Mouse (Mus musculus) mesoderm, embryonic 11.5 days (tissue): ENCODE data around the gene Rbm24.

Source experiments
- DNase-seq: peaks from one replicate; pipeline ENCODE4 v3.0.0-alpha.2; 2012; ENCODE audit warnings: low read depth, low spot score

The Rbm24 gene

DNA sequence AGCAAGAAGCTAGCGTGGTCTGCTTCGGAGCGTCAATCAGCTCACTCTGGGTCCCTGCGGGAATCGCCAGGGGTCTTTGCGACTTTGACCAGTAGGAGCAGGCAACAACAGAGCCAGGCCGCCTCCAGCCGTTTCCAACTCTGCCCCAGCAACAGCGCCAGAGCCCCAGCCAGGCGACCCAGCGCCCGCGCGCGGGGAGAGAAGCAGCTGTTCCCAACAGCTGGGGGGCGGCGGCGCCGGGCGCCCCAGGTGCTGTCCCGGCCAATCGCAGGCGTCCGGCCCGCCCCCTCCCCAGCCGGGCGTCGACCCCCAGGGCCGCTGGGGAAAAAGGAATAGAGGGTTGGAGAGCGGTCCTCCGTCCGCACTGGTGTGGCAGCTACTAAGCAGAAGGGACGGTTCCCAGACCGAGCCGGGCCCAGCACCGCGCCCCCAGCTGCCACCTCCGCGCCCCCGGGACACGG lies at the start of gene Rbm24:
Gene Rbm24, plus strand, starts transcription at position 294 of the 461 bp plus-strand sequence.
- DNase-seq, result peak; percentile 77

DNA sequence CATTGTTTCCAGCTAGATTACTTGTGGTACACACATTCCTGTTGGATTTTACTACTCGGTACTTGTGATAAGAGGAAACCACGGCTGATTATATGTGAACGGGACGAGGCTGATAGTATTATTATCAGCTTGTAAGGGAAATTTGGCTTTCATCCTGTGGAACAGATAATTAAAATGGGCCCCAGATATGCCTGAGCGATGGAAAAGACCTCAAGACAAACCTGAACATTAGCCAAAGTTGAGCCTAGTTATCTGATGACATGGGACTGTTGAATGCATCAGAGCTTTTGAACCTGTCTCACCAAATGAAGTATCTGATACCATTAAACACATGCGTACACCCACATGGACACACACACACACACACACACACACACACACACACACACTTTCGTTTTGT lies 45.4 kb upstream of the Rbm24 start:
- DNase-seq, result no peak

DNA sequence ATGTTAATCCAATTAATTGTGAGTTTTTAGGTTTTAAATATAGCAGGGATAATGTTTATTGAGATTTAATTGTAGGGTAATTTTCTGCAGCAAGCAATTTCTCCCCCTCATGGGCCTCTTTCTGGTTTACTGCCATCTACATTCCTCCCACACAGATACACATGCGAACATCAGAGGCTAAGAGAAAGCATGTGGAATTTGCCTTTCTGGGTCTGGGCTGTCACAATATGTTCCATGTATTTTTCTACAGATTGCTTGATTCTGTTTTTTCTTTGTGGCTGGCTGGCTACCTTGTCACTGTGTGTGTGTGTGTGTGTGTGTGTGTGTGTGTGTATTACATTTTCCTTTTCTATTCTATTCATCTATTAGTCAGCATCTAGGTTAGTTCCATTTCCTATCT lies 42.9 kb upstream of the Rbm24 start:
- no peak for DNase-seq

DNA sequence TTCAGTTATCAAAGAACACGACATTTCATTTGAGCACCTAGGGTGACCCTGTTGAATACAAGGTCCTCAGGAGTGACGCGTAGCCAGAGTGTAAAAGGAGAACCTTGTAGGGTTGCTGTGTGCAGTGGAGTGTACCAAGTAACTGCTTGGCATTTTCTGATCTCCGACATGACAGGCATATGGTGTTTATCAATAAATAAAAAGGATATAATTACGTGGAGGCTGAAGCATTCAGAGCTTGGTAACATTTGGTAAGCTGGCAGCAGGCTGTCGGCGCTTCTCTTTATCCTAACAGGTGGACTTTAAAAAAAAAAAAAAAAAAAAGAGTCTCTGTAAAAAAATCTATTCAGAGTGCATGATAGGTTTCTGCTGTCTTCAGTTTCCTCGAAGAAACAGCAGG lies 30.8 kb upstream of the Rbm24 start:
- no peak for DNase-seq

DNA sequence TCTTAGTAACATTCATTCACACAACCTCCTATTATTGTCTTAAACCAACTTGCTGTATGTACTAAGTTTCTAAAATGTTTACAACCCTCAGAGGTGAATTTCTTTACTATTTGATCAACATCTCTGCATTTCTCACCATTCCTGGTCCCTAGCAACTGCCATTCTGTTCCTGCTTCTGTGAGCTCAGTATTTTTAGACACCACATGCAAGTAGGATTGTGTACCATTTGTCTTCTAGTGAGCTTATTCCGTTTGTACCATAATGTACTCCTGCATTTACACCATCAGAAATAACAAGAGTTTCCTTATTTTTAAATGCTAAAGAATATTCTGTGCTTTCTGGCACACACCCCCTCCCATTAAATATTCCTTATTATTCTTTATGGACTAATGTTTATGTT lies 26.6 kb upstream of the Rbm24 start:
- no peak for DNase-seq

DNA sequence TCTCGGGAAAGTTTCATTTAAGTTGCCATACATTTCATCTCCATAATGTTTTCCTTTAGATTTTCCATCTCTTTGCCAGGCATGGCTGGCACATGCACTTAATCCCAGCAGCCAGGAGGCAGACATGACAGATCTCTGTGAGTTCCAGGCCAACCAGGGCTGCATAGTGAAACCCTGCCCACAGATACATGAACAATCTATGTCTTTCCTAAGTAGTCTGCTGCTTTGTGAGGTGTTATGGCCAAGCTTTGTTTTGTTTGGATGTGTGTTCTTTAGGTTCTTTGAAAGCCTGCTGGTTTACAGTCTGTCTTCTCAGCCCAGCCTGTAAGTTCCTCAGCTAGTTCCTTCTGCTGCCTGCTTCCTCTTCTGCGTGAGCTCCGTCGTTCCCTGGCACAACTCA lies 25.3 kb upstream of the Rbm24 start:
- no peak for DNase-seq

DNA sequence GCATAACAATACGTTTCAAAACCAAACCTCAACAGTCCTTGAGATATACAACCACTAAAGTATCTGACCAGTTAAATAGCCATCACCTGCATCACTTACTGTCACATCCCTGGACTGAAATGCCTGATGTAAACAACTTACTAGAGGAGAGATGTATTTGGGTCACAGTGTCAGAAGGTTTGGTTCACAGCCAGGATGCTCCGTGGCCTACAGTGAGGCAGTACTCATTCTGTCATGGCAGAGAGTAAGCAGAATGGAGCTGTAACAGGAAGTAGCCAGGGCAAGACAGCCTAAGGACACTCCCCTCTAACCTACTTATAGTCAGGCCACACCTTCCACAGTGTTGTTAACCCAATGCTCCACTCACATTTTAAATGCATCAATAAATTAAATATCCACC lies 24.3 kb upstream of the Rbm24 start:
- no peak for DNase-seq

DNA sequence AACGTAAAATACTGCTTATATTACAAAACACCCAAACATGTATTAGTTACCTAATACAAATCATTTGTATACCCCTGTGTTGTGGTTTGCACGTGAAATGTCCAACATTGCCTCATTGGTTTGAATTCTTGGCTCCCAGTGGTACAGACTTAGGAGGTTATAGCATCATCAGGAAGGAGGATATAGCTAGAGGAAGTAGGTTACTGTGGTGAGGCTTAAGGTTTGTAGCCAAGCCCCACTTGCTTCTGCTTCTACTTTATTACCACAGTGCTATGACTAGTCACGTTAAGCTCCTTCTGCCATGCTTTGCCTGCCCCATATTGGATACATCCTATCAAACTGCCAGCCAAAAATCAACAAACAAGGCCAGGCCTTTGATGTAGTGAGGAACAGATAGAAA lies 21.0 kb upstream of the Rbm24 start:
- no peak for DNase-seq

DNA sequence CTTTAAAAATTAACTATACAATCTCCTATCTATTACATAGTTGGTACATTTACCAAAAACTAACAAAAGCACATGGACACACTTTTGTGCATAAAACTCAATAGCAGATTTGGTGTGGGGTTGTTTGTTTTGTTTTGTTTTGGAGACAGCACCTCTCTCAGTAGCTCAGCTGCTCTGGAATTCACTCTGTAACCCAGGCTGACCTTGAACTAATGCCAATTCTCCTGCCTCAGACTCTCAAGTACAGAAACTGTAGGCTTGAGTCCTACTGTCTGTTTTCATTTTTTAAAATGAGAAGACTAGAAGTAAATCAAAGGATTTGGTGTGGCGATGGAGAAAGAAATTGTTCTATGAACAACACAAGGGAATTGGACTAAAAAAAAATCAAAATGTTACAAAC lies 11.1 kb upstream of the Rbm24 start:
- DNase-seq, result no peak

DNA sequence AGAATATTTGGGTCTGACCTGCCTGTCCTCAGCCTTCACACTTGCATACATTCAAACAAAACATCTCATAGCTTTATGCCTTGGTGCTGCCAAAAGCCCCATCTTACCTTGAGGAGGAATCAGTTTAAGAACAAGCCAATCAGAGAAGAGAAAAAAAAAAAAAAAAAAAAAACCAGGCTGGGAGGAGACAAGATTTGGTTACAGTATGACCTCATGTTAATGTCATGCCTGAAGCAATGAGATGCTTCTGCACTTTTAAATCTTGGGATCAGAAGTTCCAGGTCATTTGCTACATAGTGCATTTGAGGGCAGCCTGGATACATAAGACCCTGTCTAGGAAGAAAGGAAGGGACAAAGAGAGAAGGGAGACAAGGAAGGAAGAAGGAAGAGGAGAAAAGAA lies 6.0 kb upstream of the Rbm24 start:
- no peak for DNase-seq

DNA sequence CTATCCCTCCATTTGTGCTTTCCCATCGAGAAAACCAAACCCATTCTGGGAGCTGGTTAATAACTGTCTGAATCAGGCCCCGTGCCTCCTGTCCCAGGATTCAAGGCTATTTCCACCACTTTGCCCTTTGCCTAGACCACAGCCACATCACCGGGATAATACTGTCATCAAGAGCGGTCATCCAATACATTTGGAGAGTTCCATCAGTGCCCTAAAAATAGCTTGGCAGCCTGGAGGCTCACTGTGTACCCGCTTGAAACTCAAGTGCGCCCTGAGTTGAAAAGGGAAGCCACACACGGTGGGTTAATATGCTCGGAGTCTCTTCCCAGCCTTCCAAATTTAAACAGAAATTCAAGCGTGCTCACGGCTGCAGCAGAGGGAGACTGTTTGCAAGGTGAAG lies 4.6 kb upstream of the Rbm24 start:
- DNase-seq, result no peak

DNA sequence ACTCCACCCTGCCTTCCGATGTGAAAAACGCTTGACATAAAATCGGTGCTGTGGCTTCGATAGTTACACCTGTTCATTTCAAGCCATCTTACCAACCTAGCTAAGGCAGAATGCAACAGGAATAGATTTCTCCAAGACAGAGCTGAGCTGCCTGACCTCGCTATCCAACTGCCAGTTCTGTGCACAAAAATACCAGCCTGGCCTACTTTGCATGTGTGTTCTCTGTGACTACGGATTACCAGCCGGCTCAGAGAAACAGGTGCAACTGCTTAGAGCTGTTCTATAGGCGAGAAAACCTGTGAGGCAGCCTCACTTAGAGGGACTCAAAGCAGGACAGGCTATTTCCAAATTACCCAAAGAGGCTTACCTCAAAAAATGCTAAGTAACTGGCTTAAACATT lies 4.2 kb upstream of the Rbm24 start:
- no peak for DNase-seq

DNA sequence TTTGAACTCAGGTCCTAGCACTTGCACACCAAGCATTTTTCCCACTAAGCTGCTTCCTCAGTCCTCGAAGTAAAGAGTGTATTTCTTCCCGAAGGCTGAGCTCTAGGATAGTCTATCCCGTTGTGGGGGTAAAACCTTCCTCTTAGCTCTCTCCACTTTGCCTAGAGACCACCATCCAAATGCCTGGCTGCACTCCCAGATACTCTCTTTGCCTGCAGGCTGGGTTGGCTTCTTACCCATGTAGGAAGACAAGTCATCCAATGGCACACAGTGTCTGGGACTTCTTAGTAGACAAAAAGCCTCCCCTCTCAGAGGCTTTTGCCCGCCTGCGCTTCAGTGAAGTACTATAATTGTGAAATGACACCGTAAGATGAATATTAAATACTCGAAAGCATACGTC lies 2.2 kb upstream of the Rbm24 start:
- no peak for DNase-seq

DNA sequence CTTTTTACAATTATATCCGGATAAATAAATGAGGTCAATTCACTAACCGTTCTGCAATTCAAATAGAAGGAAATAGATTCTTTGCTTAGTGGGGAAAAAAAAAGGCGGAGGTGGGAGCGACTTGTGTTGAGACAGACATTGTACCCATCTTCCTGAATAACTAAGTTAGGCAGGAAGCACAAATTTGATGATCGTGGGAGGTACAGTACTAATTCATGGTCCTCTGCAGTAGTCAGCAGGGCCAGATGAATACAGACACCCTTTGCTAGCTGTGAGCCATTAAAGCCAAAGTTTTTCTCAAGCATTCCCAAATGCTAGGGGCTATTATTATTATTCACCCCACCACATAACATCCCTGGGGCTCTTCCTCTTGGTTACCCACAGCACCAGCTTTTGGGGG lies 640 bp upstream of the Rbm24 start:
- no peak for DNase-seq

DNA sequence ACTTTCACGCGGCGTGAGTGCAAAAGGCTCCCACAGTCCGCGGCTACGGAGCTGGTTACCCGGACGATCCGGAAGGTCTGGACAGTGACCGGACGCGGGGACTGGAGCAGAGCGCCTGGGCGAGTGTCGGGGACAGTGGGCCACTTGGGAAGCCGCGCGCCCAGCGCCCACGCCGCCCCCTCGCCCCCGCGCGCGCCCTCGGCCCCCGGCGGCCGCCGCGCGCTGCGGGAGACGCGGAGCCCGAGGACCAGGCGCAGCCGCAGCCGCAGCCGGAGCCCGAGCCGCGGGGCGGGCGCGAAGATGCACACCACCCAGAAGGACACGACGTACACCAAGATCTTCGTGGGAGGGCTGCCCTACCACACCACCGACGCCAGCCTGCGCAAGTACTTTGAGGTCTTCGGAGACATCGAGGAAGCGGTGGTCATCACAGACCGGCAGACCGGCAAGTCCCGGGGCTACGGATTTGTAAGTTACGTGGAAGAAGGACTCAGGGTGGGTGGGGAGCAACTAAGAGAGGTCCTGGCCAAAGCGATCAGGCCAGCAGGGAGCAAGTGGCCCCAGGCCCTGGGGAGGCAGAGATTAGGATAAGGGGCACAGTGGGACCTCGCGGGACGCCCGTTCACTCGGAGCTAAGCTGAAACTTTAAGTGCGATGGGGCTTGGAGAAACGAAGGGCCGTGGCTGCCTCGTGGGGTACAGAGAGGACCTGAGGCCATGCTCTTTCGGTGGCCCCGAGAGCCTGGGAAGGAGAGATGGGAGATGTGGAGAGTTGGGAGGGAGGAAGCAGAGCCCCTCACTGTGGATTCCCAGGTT lies 704 bp downstream of the Rbm24 start:
- peak; percentile 24 for DNase-seq

DNA sequence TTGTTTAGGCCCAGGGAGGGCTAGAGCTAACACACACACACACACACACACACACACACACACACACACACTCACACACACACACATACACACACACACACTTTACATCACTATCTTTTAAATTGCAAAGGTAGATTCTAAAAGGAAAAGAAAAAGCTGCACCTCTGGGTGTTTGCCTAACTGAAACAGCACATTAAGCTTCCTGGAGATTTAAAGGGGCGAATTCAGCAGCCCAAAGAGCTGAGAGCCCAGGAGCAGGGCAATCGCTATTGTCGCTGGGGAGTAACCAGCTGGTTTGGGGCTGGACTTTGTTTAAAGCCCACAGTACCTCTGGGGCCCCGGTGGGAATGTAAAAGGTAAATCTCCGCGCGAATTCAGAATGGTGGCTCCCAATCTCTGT lies 1.4 kb downstream of the Rbm24 start:
- no peak for DNase-seq

DNA sequence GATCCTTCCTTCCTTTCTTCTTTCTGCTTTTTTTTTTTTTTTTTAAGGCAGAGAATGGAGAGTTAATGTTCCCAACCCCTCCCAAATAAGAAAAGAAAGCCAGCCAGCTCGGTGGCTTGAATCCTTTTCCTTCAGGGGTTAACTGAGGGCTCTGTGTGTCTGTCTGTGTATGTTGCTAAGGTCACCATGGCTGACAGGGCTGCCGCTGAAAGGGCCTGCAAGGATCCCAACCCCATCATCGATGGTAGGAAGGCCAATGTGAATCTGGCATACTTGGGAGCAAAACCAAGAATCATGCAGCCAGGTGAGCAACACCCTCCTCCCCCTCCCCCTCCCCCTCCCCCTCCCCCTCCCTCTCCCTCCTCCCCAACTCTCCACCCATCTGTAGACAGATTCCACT lies 1.9 kb downstream of the Rbm24 start:
- DNase-seq, result no peak

DNA sequence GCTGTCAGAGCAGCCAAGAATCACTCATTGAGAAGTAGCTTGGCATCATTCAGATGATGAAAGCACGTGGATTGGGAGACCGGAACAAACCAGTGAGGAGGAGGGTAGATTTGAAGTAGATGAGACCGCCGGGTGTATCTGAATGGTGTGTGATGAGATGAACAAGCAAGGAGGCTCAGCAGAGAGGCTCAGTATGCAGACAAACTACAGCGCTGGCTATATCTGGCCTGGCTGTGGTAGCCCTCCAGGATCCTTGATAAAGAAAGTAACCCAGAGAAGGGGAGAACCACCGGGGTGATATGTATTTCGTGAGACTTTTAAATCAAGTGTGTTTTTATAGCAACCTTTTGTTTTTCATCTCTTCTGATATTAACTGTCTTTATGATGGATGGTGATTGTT lies 5.6 kb downstream of the Rbm24 start:
- no peak for DNase-seq

DNA sequence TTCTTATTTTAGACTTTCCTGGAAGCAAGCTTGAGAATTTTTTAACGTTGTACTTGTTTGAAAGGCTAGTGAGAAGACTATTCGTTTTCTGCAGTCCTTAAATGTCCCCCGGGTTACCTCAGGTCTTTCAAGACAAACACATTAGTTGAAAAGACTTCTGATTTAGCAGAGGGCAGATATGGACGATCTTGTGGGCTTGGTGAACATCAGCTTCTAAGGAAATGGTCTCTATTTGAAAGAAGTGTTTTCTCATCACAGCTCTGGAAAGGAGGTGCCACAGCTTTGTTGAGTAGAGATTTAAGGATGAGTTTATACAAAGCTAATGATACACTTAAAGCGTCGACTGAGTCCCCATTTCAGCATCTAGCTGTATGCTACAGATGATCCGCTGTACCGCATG lies 6.1 kb downstream of the Rbm24 start:
- no peak for DNase-seq

DNA sequence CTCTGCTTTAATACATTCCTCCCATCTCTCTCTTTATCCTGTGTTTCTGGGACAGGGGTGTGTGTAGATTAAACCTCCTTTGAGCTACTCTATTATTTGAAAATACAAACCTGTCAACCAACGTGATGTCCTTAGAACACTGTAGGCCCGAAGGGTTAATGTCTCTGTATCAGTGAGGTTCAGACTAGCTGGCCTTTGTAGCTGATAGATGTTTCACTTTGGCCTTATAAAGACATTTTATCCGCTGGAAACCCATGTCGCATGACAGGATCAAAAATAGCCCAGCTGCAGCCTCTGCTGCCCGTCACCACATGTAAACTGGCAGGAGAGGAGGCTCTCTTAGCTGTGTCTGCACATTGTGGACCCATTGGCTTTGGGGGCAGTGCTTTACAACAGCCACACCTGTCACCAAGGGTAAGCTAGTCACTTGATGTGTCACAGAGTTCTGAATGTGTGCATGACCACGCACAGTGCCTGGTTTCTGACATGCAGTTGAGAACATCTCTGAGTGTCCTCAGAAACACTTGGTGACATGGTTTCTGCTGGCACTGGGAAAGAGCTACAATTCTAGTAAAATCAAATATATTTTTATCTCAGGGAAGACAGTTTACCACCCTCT lies 8.5 kb downstream of the Rbm24 start:
- DNase-seq, result no peak

DNA sequence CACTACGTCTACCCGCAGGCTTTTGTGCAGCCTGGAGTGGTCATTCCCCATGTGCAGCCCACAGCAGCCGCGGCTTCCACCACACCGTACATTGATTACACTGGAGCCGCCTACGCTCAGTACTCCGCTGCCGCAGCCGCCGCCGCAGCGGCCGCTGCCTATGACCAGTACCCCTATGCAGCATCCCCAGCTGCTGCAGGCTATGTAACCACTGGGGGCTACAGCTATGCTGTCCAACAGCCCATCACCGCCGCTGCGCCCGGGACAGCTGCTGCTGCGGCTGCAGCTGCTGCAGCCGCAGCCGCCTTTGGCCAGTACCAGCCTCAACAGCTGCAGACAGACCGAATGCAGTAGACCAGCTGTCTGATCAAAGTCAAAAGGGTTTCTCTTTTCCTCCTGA lies 10.7 kb downstream of the Rbm24 start:
- DNase-seq, result peak; percentile 24

DNA sequence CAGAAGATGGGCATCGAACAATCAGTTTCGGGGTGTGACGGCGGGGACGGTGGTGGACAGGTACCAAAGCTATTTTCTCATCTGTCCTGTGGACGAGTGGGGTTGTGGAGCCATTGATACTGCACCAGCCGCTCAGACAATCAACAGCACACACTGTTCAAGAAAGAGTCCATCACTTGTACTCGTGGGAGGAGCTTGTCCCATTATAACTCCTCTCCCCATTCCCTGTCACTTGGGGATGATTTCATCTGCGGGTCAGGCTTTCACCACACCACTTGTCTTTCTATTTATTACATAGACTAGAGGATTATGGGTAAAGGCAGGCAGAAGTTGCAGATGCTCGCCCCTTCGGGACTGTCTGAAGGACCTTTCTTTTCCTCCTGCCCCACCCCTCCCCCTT lies 11.6 kb downstream of the Rbm24 start:
- no peak for DNase-seq

DNA sequence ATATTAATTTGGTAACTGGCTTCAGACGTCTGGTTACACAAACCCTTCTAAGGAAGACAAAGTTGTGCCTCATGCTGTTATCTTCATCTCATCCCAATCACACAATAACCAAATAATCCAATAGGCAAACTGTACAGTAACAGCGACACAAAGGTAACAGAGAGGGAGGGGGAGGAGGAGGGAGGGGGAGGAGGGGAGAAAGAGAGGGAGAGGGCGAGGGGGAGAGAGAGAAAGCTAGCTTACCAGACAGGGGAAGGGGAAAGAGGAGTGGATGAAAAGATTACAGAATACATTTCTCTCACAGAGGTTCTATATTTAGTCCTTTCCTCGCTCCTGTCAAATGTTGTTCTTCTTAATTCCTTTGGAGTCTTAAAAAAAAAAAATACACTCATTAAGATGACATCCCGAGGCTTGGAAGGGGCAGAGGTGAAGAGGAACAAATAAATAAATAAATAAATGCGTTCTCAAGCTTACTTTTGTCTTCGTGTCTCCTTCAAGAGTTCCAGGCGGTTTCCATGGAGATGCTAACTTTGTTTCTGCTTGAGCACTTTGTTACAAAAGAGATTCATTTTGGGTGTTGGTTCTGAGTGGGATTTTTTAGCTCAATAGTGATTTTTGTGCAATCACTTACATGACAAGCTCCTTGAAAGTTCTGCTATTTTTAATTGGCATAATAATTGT lies 15.8 kb downstream of the Rbm24 start:
- DNase-seq, result peak; percentile 35
